Mouse (Mus musculus) frontal cortex, postnatal 14 days (tissue): ENCODE measurements around the gene Cmya5.

Source experiments
- DNase-seq, 2 experiments: peaks; one replicate each; pipeline ENCODE4 v3.0.0; 2022; ENCODE audit warnings: low spot score in 2 of 2

Gene Cmya5

GRCm38 (mm10) chr13:92992823-92993222 lies 151.7 kb downstream of the Cmya5 start:
- DNase-seq: no peak
